Mouse (Mus musculus) intestine, postnatal 0 days (tissue): ENCODE results near the gene Hbs1l. TPM values are rescaled to one million over a fixed set of nuclear protein-coding genes. Genes with fewer than 3 reads are reported as not detected.
"Not testable (repeated sequence)": the region's sequence is repeated elsewhere in the genome, so short reads cannot be mapped to it uniquely, and the experiment has no call there.

Source experiments
- ATAC-seq: fragments of 200-750 bp; cut with Nextera tagmentation; 2 replicates; pipeline ENCODE4 v1.8.0; 2017; ENCODE audit warnings: mild to moderate bottlenecking, moderate TSS enrichment, moderate library complexity
- H3K27ac ChIP-seq: fragments of 300-500 bp; sonication (generic); 2 replicates; pipeline ENCODE4 v1.5.1; 2014; ENCODE audit warnings: mild to moderate bottlenecking, low read depth, low read length, moderate library complexity
- H3K27me3 ChIP-seq: fragments of 300-500 bp; sonication (generic); replicated peaks from 2 replicates; pipeline ENCODE4 v1.6.1; 2014; ENCODE audit warnings: low read length, mixed read lengths; ENCODE audit not compliant: control insufficient read depth, insufficient read depth
- H3K36me3 ChIP-seq: fragments of 300-500 bp; sonication (generic); 2 replicates; pipeline ENCODE4 v1.6.1; 2014; ENCODE audit warnings: mild to moderate bottlenecking, moderate library complexity; ENCODE audit not compliant: control insufficient read depth, insufficient read depth
- H3K4me1 ChIP-seq: fragments of 300-500 bp; sonication (generic); replicated peaks from 2 replicates; pipeline ENCODE4 v1.6.1; 2014; ENCODE audit warnings: antibody characterized with exemption, low read length, mixed read lengths; ENCODE audit not compliant: control insufficient read depth, insufficient read depth
- H3K4me2 ChIP-seq: fragments of 300-500 bp; sonication (generic); replicated peaks from 2 replicates; pipeline ENCODE4 v1.6.1; 2014; ENCODE audit warnings: low read depth, mild to moderate bottlenecking, moderate library complexity
- H3K4me3 ChIP-seq: fragments of 300-500 bp; sonication (generic); 2 replicates; pipeline ENCODE4 v1.5.1; 2014; ENCODE audit warnings: low read depth, low read length
- H3K9ac ChIP-seq: fragments of 300-500 bp; sonication (generic); 2 replicates; pipeline ENCODE4 v1.6.1; 2014; ENCODE audit warnings: mild to moderate bottlenecking, low read depth, low read length
- H3K9me3 ChIP-seq: fragments of 300-500 bp; sonication (generic); 2 replicates; pipeline ENCODE4 v1.6.1; 2016; ENCODE audit warnings: mixed run types; ENCODE audit not compliant: control insufficient read depth
- CTCF ChIP-seq: sonication (generic); IDR thresholded peaks from 2 replicates; pipeline ENCODE4 v1.5.1; 2016; ENCODE audit warnings: low read depth, mild to moderate bottlenecking, control low read depth, antibody characterized with exemption, moderate library complexity
- WGBS: fragments of 180-500 bp; shearing (Covaris S2); extraction: QIAGEN DNeasy Blood & Tissue Kit; methylation state at CpG from one replicate; pipeline ENCODE4 v1.1.7; 2014; 5-methylcytosine and 5-hydroxymethylcytosine counted together
- polyA plus RNA-seq: library from polyadenylated mRNA; unstranded; fragments of >200 nt; fragmentation: Nextera tagmentation; extraction: Ambion mirVana; gene quantifications from 2 replicates; pipeline ENCODE4 v1.2.1, GENCODE M21; 2015

Gene Hbs1l
- polyA plus RNA-seq, 1 experiment from 2014 or later, result 37.8 TPM

DNA sequence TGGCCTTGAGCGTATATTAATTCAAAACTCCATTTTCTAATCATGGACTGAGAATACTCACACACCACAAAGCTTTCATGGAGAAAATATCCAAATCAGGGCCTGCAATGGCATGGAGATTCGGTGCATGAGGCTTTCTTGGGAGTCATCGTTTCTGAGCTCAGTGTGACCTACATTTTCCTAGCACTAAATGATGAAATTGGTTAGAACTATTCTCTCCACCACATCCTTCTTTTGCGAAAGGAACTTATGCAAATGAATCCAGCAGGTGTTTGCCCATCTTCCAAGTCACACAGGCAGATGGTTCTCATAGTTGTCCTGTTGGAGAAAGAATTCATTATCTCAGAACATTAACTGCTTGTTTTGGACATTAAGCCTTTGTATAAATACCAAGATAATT lies 94.7 kb downstream of the Hbs1l start:
- H3K27me3 ChIP-seq, result no peaks in the 10 kb centered on the region
- H3K4me3 ChIP-seq, result no peak overlapping the region
- no peak for ATAC-seq

DNA sequence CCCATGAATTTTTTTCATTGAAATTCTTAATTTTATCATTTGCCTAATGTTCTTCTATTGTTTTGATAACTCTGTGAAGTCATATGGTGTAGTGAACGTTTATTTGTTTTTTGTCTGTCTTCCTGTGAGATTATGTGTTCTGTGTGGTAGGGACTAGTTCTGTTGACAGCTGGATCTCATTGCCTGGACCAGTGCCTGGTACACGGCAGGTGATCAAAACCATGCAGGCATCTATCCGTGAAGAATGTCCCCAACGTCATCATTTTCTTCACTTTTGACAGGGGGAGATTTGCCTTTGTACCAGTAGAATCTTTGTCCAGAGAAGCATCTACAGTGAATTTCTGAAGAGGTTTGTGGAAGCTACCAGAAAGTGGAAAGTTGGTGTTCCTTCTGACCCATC lies 95.5 kb downstream of the Hbs1l start:
- Histone ChIP-seq H3K4me2 (no peak overlapping the region), H3K4me1 (no peaks in the 10 kb centered on the region), H3K4me3 (no peak overlapping the region), H3K9me3 (no peaks in the 10 kb centered on the region), H3K36me3 (no peaks in the 10 kb centered on the region), H3K27me3 (no peaks in the 10 kb centered on the region), H3K27ac (no peak overlapping the region), H3K9ac (no peak overlapping the region)
- ATAC-seq, result no peak
- no peak for TF ChIP-seq CTCF
- WGBS, result 77% methylated on average over 4 of the region's 4 CpGs

More for the DNA sequence above, 94.7 kb downstream of the Hbs1l start:
- Histone ChIP-seq H3K4me1 (no peaks in the 10 kb centered on the region), H3K27ac (no peak overlapping the region), H3K9ac (no peak overlapping the region), H3K9me3 (no peaks in the 10 kb centered on the region), H3K4me2 (no peak overlapping the region), H3K36me3 (no peaks in the 10 kb centered on the region)
- TF ChIP-seq CTCF, result no peak
- WGBS, result 90% methylated on average over 4 of the region's 4 CpGs

DNA sequence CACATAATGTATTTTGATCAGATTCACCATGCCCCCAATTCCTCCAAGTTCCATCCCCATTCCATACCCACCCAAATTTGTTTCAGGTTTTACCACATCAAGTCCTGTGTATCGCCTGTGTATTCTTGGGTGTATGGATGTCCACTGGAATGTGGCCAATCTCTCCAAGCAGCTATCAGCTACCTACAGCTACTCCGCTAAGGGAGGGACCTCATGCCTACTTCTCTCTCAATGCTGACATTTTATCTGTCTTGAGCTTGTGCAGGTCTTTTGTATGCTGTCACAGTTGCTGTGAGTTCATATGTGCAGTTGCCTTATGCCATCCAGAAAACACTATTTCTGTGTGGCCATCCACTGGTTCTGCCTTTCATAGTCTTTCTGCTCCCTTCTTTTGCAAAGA lies 97.6 kb downstream of the Hbs1l start:
- TF ChIP-seq CTCF, result no peak
- 92% methylated on average over 2 of the region's 2 CpGs for WGBS
- ATAC-seq, result no peak
- Histone ChIP-seq H3K9me3 (no peaks in the 10 kb centered on the region), H3K9ac (no peak overlapping the region), H3K4me3 (no peak overlapping the region), H3K4me2 (no peak overlapping the region), H3K27me3 (no peaks in the 10 kb centered on the region), H3K27ac (no peak overlapping the region), H3K4me1 (no peaks in the 10 kb centered on the region), H3K36me3 (no peaks in the 10 kb centered on the region)

DNA sequence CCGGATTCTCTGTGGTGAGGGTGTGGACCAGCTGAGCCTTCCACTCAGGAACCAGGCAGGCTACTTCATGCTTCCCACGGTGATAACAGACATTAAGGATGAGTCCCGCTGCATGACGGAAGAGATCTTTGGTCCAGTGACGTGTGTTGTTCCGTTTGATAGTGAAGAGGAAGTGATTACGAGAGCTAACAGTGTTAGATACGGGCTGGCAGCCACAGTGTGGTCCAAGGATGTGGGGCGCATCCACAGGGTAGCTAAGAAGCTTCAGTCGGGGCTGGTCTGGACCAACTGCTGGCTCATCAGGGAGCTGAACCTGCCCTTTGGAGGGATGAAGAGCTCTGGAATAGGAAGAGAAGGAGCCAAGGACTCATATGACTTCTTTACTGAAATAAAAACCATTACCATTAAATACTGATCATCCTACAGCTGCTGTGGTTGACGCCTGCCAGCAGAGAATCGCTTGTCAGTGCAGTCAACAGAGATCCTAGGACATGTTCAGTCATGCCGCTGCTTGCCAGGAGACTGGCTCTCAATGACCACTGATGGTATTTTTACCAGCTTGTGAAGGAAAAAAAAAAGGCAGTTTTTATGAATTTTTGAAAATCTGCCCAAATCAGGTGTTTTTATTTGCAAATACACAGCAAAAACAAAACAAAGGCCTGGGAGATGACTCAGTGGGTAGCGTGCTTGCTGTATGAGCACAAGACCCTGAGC lies 99.8 kb downstream of the Hbs1l start:
- no peaks in the 10 kb centered on the region for H3K9me3 ChIP-seq
- H3K9ac ChIP-seq, result no peak overlapping the region
- H3K27ac ChIP-seq, result no peak overlapping the region
- H3K4me2 ChIP-seq, result no peak overlapping the region
- H3K27me3 ChIP-seq, result no peaks in the 10 kb centered on the region
- no peaks in the 10 kb centered on the region for H3K4me1 ChIP-seq
- WGBS, result 78% methylated on average over 14 of the region's 14 CpGs
- no peaks in the 10 kb centered on the region for H3K36me3 ChIP-seq
- TF ChIP-seq CTCF, result no peak
- no peak for ATAC-seq
- no peak overlapping the region for H3K4me3 ChIP-seq

- not testable (repeated sequence) for H3K4me3 ChIP-seq, H3K4me2 ChIP-seq, H3K36me3 ChIP-seq, H3K9me3 ChIP-seq, H3K9ac ChIP-seq, H3K27me3 ChIP-seq, H3K4me1 ChIP-seq, H3K27ac ChIP-seq, ATAC-seq
- 81% methylated on average over 6 of the region's 6 CpGs for WGBS
These were observed 103.2 kb downstream of the Hbs1l start for GRCm38 (mm10) chr10:21398873-21399425.

GRCm38 (mm10) chr10:21399622-21400021 lies 103.8 kb downstream of the Hbs1l start:
- WGBS, result 56% methylated on average over 8 of the region's 8 CpGs
- Histone ChIP-seq H3K4me3 (no peak overlapping the region), H3K27me3 (no peaks in the 10 kb centered on the region), H3K9me3 (no peaks in the 10 kb centered on the region), H3K4me1 (no peaks in the 10 kb centered on the region), H3K27ac (no peak overlapping the region), H3K4me2 (no peak overlapping the region), H3K36me3 (no peaks in the 10 kb centered on the region), H3K9ac (no peak overlapping the region)
- no peak for TF ChIP-seq CTCF
- no peak for ATAC-seq
